Mouse (Mus musculus) midbrain, embryonic 10.5 days (tissue): Measurements from ENCODE around the gene Prorsd1. TPM values are rescaled to one million over a fixed set of nuclear protein-coding genes. Genes with fewer than 3 reads are reported as not detected.

ENCODE experiments used
- DNase-seq: peaks from one replicate; pipeline ENCODE4 v3.0.0-alpha.2; 2017; ENCODE audit warnings: low spot score
- H3K27ac ChIP-seq: fragments of 300-500 bp; sonication (generic); replicated peaks from 2 replicates; pipeline ENCODE4 v1.5.1; 2016; ENCODE audit warnings: mild to moderate bottlenecking
- H3K27me3 ChIP-seq: fragments of 300-500 bp; sonication (generic); 2 replicates; pipeline ENCODE4 v1.6.1; 2016; ENCODE audit warnings: low read depth, mild to moderate bottlenecking; ENCODE audit not compliant: poor library complexity, severe bottlenecking
- H3K36me3 ChIP-seq: fragments of 300-500 bp; sonication (generic); 2 replicates; pipeline ENCODE4 v1.6.1; 2016; ENCODE audit warnings: mild to moderate bottlenecking, moderate library complexity
- H3K4me1 ChIP-seq: fragments of 300-500 bp; sonication (generic); 2 replicates; pipeline ENCODE4 v1.6.1; 2016
- H3K4me3 ChIP-seq: fragments of 300-500 bp; sonication (generic); 2 replicates; pipeline ENCODE4 v1.5.1; 2016; ENCODE audit warnings: mild to moderate bottlenecking, moderate library complexity
- H3K9me3 ChIP-seq: fragments of 300-500 bp; sonication (generic); replicated peaks from 2 replicates; pipeline ENCODE4 v1.6.1; 2016; ENCODE audit warnings: mild to moderate bottlenecking
- WGBS: fragments of 180-500 bp; shearing (Covaris S2); methylation state at CpG from one replicate; pipeline ENCODE4 v1.1.7; 2016; 5-methylcytosine and 5-hydroxymethylcytosine counted together
- polyA plus RNA-seq: library from polyadenylated mRNA; unstranded; fragments of >200 nt; fragmentation: Nextera tagmentation; extraction: Ambion mirVana; gene quantifications from 2 replicates; pipeline ENCODE4 v1.2.1, GENCODE M21; 2016

Gene Prorsd1
- polyA plus RNA-seq, 1 experiment from 2014 or later: 19.8 TPM

DNA sequence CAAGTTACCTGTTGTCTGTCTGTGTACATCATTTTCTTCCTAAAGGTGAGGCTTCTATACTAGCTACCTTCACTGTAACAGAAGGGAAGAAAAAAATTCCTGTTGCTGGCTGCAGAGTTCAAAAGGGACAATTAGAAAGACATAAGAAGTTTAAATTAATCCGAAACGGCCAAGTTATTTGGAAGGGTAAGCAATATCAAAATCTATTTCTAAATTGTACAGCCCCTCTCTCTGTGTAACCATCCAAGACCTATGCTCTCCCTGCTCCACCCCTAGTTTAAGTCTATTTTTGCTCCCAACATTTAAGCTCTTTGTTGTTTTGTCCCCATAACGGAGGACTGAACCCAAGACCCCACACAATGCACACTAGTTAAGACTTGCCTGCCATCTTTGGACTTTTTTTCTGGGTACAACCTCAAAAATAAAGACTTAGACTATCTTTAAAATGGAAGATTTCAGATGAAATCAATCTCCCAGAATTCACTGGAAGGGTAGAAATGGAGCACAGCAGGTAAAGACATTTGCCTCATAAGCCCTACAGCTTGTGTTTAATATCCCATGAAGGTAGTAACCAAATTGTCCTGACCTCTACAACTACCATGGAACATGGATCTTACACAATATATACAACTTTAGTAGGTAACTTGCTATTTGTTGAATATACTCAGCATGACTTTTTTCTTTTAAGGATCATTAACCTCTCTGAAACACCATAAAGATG, 29.6 kb upstream of the Prorsd1 start:
- Histone ChIP-seq H3K27me3 (no peaks in the 10 kb centered on the region), H3K36me3 (peaks cover 71% of the 10 kb centered on the region), H3K9me3 (no peaks in the 10 kb centered on the region), H3K4me1 (peaks cover 14% of the 10 kb centered on the region), H3K27ac (no peak overlapping the region), H3K4me3 (no peak overlapping the region)
- 84% methylated on average over 3 of the region's 3 CpGs for WGBS
- no peak for DNase-seq

DNA sequence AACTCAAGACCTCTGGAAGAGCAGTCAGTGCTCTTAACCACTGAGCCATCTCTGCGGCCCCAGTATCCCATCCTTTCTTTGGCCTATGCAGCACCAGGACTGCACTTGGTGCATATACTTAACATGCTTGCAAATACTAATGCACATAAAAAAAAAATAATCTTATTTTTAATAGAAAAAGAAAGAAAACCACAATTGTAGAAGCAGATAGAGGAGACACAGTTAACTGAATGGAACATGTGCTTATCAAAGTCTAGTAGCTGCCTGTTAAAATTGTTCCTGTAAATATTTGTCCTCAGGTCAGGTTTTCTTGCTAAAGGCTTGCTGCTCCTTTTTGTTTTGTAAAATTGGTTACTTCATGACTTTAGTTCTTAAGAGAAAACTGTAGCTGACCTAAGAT, 23.4 kb upstream of the Prorsd1 start:
- H3K27ac ChIP-seq: no peak overlapping the region
- peaks cover 85% of the 10 kb centered on the region for H3K36me3 ChIP-seq
- no peaks in the 10 kb centered on the region for H3K27me3 ChIP-seq
- no peak for DNase-seq
- no peaks in the 10 kb centered on the region for H3K4me1 ChIP-seq
- H3K9me3 ChIP-seq: no peaks in the 10 kb centered on the region
- 93% methylated on average over 1 of the region's 1 CpGs for WGBS
- H3K4me3 ChIP-seq: no peak overlapping the region

DNA sequence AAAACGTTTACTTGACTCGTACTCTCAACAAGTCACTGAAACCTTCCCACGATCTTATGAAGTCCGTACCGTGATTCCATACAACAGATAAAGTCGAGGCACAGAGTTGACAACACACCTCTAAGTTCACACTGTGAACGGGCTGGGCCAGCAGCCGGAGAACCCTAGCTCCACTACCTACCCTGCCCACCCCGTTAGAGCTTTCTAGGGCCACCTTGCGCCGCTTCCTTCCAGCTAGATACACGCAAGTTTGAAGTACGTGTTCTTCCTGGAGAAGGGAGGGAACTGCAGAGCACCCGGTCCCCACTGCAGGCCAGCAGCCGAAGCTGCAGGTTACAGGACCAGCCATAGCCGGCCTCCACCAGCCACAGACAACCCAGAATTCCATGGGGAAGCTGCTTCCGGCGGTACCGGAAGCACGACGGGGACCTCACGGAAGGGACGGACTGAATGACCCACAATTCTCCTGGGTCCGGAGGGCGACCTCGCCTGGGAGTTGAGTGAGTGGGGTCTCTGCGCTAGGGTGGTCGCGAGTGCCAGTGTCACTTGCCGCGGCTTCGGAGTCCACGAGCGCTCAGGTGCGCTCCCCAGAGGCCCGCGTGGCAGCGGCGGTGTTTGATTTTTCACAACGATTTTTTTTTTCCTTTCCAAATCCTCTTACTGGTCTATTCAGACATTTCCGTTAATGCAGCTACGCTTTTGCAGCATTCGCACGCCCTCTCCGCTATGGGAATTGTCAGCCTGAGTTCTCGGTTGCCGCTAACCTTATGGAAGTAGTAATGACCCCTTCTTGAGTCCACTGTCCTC, 11.4 kb upstream of the Prorsd1 start, which contains the start of gene Mtif2:
Gene Mtif2, plus strand, starts transcription at position 421 of the 807 bp plus-strand sequence.
- 1% methylated on average over 47 of the region's 47 CpGs for WGBS
- H3K4me3 ChIP-seq: peak within 1 kb of the TSS; percentile 79

DNA sequence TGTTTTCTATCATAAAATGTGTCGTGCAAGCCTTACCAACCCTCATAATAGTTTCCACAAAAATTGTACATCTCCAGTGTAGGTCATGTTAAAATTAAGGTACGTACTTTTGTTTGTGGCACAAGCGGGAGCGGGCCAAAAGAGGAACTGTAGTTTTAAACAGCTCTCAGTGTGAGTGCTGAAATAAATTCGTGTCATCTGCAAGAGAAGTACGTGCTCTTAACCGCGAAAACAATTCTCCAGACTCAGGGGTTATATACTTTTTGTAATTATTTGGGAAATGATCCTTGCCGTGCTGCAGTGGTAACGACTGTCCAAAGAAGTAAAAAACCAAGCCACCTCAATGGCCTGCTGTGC, 530 bp downstream of the Prorsd1 start:
- no peak for DNase-seq
- H3K4me3 ChIP-seq: peak overlapping the region; percentile 75
- 27% methylated on average over 10 of the region's 10 CpGs for WGBS
- H3K9me3 ChIP-seq: no peaks in the 10 kb centered on the region
- H3K4me1 ChIP-seq: peaks cover 13% of the 10 kb centered on the region
- H3K27me3 ChIP-seq: no peaks in the 10 kb centered on the region
- peaks cover 27% of the 10 kb centered on the region for H3K36me3 ChIP-seq
- peak overlapping the region; percentile 88 for H3K27ac ChIP-seq

More for the DNA sequence above, 11.4 kb upstream of the Prorsd1 start, which contains the start of gene Mtif2:
- H3K9me3 ChIP-seq: no peaks in the 10 kb centered on the region
- no peaks in the 10 kb centered on the region for H3K27me3 ChIP-seq
- peaks cover 18% of the 10 kb centered on the region for H3K4me1 ChIP-seq
- H3K27ac ChIP-seq: peak within 1 kb of the TSS; percentile 95
- H3K36me3 ChIP-seq: peaks cover 14% of the 10 kb centered on the region
- DNase-seq: peak; percentile 89

DNA sequence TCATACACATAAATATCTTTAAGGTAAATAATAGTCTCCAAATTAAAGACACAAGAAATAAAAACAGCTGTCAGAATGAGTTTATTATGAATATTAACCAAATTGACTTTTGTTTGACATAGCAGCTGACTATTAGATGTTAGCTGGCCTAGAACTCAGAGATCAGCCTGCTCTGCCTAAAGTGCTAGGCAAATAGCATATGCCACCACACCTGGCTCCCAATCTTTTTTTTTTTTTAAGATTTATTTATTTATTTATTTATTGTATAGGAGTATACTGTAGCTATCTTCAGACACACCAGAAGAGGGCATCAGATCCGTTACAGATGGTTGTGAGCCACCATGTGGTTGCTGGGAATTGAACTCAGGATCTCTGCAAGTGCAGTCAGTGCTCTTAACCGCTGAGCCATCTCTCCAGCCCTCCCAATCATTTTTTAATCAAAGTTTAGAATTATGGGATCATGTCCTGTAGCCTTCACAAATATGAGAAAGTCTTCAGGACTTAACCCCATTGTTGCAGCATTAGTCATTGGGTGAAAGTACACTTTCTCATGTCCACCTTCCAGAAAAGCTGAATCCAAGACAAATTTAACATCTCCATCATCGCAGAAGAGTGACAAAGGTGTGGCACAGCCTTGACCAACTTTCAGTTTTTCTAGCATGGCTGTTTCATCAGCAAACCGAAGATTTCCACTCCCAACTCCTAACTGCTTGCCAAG, 1.9 kb downstream of the Prorsd1 start:
- H3K27ac ChIP-seq: no peak overlapping the region
- 91% methylated on average over 4 of the region's 4 CpGs for WGBS
- no peak for DNase-seq
- H3K4me3 ChIP-seq: no peak overlapping the region
- H3K36me3 ChIP-seq: peaks cover 28% of the 10 kb centered on the region
- peaks cover 13% of the 10 kb centered on the region for H3K4me1 ChIP-seq
- H3K9me3 ChIP-seq: no peaks in the 10 kb centered on the region
- H3K27me3 ChIP-seq: no peaks in the 10 kb centered on the region

DNA sequence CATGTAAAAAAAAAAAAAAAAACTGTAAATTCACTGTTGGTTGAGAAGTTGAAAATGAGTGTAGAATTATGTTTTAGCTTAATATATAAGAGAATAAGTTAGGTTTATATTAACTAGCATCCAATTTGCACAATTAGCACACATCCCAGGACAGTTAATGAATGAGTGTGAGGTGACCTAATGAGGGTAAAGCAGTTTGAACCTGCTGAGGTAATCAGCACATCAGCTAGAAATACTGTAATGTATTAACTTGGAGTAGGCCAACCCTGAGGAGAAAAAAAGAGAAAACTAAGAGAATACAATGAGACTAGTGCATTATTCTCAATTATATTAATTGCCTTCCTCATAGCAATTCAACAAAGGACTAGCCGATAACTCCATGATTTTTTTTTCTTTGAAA, 5.4 kb downstream of the Prorsd1 start:
- 95% methylated on average over 1 of the region's 1 CpGs for WGBS
- H3K4me1 ChIP-seq: peaks cover 9% of the 10 kb centered on the region
- no peak for DNase-seq
- no peak overlapping the region for H3K4me3 ChIP-seq
- H3K36me3 ChIP-seq: peaks cover 56% of the 10 kb centered on the region
- no peaks in the 10 kb centered on the region for H3K27me3 ChIP-seq
- H3K9me3 ChIP-seq: no peaks in the 10 kb centered on the region
- H3K27ac ChIP-seq: no peak overlapping the region

DNA sequence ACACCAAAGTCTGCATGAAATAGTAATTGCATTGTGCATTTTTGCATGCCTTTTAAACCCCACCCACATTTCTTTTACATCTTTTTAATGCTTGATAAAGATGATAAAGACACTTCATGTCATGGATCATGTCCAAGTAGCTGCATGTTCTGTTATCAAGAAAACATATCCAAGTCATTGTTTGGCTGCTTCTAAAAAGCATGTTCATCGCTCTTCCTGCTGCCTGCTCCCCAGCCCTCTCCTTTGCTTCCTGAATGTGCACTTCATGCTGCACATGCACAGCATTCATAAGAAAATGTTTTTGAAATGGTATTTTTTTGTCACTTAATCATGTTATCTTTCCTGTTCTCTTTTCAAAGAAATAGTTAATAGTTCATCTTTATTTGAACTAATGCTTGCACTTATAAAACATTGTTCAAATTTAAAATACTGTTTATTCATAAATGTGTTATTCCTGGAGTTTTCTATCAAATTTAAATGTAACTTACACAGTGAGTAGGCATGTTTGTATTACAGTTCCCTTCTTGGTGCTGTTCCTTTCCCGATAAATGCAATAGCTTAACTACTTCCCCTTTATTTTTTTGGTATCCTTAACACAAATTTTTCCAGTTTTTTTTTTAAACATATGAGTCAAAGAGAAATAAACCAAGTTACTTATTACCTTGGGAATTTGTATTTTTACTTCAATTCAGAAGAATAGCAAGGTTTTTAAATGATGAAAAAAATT, 9.8 kb downstream of the Prorsd1 start:
- DNase-seq: no peak
- Histone ChIP-seq H3K27ac (no peak overlapping the region), H3K4me1 (no peaks in the 10 kb centered on the region), H3K4me3 (no peak overlapping the region), H3K36me3 (peaks cover 64% of the 10 kb centered on the region), H3K27me3 (no peaks in the 10 kb centered on the region), H3K9me3 (no peaks in the 10 kb centered on the region)
- WGBS: 96% methylated on average over 2 of the region's 2 CpGs

DNA sequence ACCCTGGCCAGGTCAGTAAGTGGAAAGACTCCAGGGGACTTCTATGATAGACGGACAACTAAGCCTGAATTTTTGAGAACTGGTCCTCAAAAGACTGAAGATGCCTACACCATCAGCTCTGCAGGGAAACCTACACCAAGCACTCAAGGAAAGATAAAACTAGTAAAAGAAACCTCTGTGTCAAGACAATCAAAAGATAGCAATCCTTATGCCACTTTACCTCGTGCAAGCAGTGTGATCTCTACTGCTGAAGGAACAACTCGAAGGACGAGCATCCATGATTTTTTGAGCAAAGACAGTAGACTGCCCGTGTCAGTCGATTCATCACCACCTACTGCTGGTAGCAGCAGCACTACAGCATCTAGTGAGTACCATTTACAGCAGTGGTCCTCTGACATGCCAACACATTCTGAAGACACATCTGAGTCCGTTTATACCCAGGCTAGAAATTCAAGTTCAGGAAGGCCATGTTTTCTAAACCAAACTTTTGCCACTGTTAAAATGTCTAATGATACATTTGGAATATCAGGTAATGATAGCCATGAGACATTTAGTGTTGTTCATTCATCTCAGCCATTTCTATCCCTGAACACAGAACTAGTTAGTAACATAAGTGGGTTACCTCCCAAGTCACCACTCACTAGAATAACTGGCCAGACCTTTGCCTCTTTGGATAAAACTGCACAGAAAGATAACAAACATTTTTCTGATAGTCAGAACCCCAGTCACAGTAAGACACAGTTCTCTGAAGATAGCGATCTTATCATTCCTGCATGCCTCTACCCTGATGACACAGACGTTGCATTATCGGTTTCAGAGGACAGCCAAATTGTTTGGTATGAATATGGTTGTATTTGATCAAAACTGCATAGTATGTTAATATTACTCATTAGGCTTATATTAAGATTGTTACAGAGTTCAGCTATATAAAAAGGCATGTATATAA, 10.6 kb downstream of the Prorsd1 start:
- Histone ChIP-seq H3K27me3 (no peaks in the 10 kb centered on the region), H3K4me1 (no peaks in the 10 kb centered on the region), H3K9me3 (no peaks in the 10 kb centered on the region), H3K4me3 (no peak overlapping the region), H3K27ac (no peak overlapping the region), H3K36me3 (peaks cover 70% of the 10 kb centered on the region)
- WGBS: 94% methylated on average over 10 of the region's 10 CpGs
- DNase-seq: no peak

DNA sequence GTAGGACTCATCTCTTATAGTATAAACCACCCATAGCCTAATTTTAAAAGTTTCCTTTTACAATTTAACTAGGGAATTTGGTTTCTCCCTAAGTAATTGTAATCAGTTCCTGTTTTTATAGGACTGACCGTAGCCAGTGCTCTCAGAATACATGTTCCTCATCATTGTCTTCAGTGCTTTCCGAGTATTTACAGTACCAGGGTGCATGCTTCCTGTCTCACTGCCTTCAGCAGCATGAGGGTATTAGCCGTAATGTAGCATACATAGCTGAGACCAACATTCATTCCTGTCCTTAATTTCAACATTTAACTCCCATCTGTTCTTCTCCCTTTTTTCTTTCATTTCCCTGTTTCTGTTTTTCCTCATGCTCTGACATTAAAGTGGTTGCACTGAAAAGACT, 17.9 kb downstream of the Prorsd1 start:
- Histone ChIP-seq H3K27me3 (no peaks in the 10 kb centered on the region), H3K9me3 (no peaks in the 10 kb centered on the region), H3K27ac (no peak overlapping the region), H3K4me3 (no peak overlapping the region), H3K4me1 (no peaks in the 10 kb centered on the region), H3K36me3 (peaks cover 81% of the 10 kb centered on the region)
- 90% methylated on average over 3 of the region's 3 CpGs for WGBS
- no peak for DNase-seq

DNA sequence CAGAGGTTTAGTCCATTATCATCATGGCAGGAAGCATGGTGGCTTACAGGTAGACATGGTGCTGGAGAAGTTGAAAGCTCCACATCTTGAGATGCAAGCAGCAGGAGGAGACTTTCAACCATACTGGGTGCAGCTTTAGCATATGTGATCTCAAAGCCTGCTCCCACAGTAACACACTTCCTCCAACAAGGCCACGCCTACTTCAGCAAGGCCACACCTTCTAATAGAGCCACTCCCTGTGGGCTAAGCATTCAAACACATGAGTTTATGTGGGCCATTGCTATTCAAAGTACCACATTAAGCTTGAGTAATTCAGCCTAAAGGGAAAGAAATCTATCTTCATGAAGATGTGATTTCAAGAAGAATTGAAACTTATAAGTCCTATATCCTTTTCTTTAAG, 21.7 kb downstream of the Prorsd1 start:
- H3K27me3 ChIP-seq: no peaks in the 10 kb centered on the region
- H3K9me3 ChIP-seq: no peaks in the 10 kb centered on the region
- no peak for DNase-seq
- H3K4me1 ChIP-seq: no peaks in the 10 kb centered on the region
- peaks cover 85% of the 10 kb centered on the region for H3K36me3 ChIP-seq
- no peak overlapping the region for H3K27ac ChIP-seq
- H3K4me3 ChIP-seq: no peak overlapping the region
- 93% methylated on average over 1 of the region's 1 CpGs for WGBS

DNA sequence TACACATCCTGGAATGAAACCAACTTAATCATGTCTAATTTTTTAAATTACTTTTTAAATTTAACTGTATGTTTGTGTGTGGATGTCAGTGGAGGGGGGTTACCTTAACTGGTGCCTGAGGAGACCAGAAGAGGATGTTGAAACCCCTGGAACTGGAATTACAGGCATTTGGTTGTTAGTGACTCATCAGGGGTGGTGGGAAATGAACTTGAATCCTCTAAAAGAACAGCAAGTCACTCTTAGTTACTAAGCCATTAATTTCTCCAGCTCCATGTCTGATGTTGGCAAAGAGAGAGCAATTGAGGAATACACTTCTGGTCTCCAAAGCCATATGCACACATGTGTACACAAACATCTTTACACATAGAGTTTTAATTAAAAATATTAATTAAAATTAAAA, 40.2 kb downstream of the Prorsd1 start:
- Histone ChIP-seq H3K9me3 (no peaks in the 10 kb centered on the region), H3K4me1 (no peaks in the 10 kb centered on the region), H3K27ac (no peak overlapping the region), H3K36me3 (peaks cover 38% of the 10 kb centered on the region), H3K4me3 (no peak overlapping the region), H3K27me3 (no peaks in the 10 kb centered on the region)
- no peak for DNase-seq
